Mouse (Mus musculus) thymus, adult 2 months (tissue): ENCODE results near the gene Gm595.

Experiments used
- CTCF ChIP-seq: fragments of 200-500 bp; IDR thresholded peaks from 2 replicates; pipeline ENCODE4 v1.5.1; 2012; ENCODE audit warnings: mild to moderate bottlenecking, control low read depth, low read length, moderate library complexity, borderline replicate concordance; ENCODE audit not compliant: control insufficient read depth, poor library complexity, insufficient read depth; ENCODE audit errors: extremely low read depth
- POLR2A ChIP-seq: fragments of 200-500 bp; IDR thresholded peaks from 2 replicates; pipeline ENCODE4 v1.6.1; 2012; ENCODE audit warnings: mild to moderate bottlenecking, low read length, control low read depth, moderate library complexity; ENCODE audit not compliant: control insufficient read depth, poor library complexity, insufficient read depth; ENCODE audit errors: extremely low read depth

GRCm38 (mm10) chrX:48890259-48890658 lies 12.7 kb upstream of the Gm595 start:
- TF ChIP-seq POLR2A (no peak), CTCF (no peak)
